ENCODE assay signal across 11 mouse cellular contexts in genomic region chr4:105107943-105108640, GRCm38 (mm10). TPM values are rescaled to one million over a fixed set of nuclear protein-coding genes. Genes with fewer than 3 reads are reported as not detected.
DNase-seq lines count a peak whose midpoint lies in the region; ATAC-seq lines count a peak whose summit lies in the region.
"Had no signal": no experiment of that assay in that cellular context is flagged by ENCODE, and none has a peak within 500 bp of the region (broad histone marks: within the 10 kb centered on the region; RNA-seq: fewer than 3 reads in every experiment).

No protein-coding gene starts in this region.

- intact Hi-C loops in heart, postnatal 14 days (cut with DNase I): loop anchor here (5.0 kb wide), 1 partner anchor 71 kb away; no protein-coding TSS in a partner anchor

- no peaks in the 10 kb centered on the region for H3K36me3 ChIP-seq in heart, embryonic 14.5 days (ENCODE audit: control insufficient read depth, insufficient read depth, low read length)
- H3K36me3 ChIP-seq in neural tube, embryonic 12.5 days: no peaks in the 10 kb centered on the region

- peak overlapping the region; percentile 35 to 69; a peak in 3 of 4 replicates for H3K4me3 ChIP-seq in heart, embryonic 14.5 days (ENCODE audit: control insufficient read depth in 1 of 2, insufficient read depth in 1 of 2, low read depth in 1 of 2, low read length in 2 of 2)
- H3K4me3 ChIP-seq in neural tube, embryonic 12.5 days: no peak overlapping the region

- no peaks in the 10 kb centered on the region for H3K9me3 ChIP-seq in heart, embryonic 14.5 days (ENCODE audit: control insufficient read depth, low read length)
- H3K9me3 ChIP-seq in neural tube, embryonic 12.5 days: no peaks in the 10 kb centered on the region
- H3K9me3 ChIP-seq: megakaryocyte, embryonic 14.5 days had no signal

- no peaks in the 10 kb centered on the region for H3K27me3 ChIP-seq in heart, embryonic 14.5 days (ENCODE audit: control insufficient read depth, insufficient read depth, low read length)
- H3K27me3 ChIP-seq in neural tube, embryonic 12.5 days (replicated peaks): no peaks in the 10 kb centered on the region

- H3K9ac ChIP-seq in heart, embryonic 14.5 days (ENCODE audit: low read length): peak overlapping the region; percentile 94
- no peak overlapping the region for H3K9ac ChIP-seq in neural tube, embryonic 12.5 days

- peaks cover 7 to 13% of the 10 kb centered on the region in 2 experiments for H3K4me1 ChIP-seq in heart, embryonic 14.5 days (ENCODE audit: control insufficient read depth in 2 of 2, insufficient read depth in 2 of 2, low read length in 2 of 2)
- no peaks in the 10 kb centered on the region for H3K4me1 ChIP-seq in neural tube, embryonic 12.5 days

- peak overlapping the region; percentile 64 to 95 for H3K27ac ChIP-seq in heart, embryonic 14.5 days (replicated peaks in 1 of 2; ENCODE audit: control insufficient read depth in 1 of 2, insufficient read depth in 1 of 2, low read depth in 2 of 2, low read length in 2 of 2)
- H3K27ac ChIP-seq in neural tube, embryonic 12.5 days: no peak overlapping the region

- H3K4me2 ChIP-seq in heart, embryonic 14.5 days (ENCODE audit: low read length): peak overlapping the region; percentile 79
- 0 out of 2 replicates have a peak overlapping the region, but pooled peaks have one; percentile 93 for H3K4me2 ChIP-seq in neural tube, embryonic 12.5 days (replicated peaks)

- ATAC-seq in heart, embryonic 14.5 days (ENCODE audit: insufficient number of reproducible peaks, insufficient read depth, low FRiP score, low read depth): no peak
- ATAC-seq in neural tube, embryonic 12.5 days (ENCODE audit: low FRiP score, low read depth): no peak

- 37% methylated on average over 12 of the region's 12 CpGs for WGBS in heart, embryonic 14.5 days
- WGBS in neural tube, embryonic 12.5 days: 72% methylated on average over 12 of the region's 12 CpGs

- DNase-seq in heart, postnatal 14 days: no peak
- no peak for DNase-seq in neural tube, embryonic 10.5 days (ENCODE audit: extremely low spot score, low spot score)
- DNase-seq in kidney, postnatal 14 days: peak; percentile 13
- DNase-seq in ovary, postnatal 14 days (ENCODE audit: low spot score): no peak
- no peak for DNase-seq in embryo, embryonic 10.5 days (ENCODE audit: low spot score)
- DNase-seq: cerebellum, adult 9-11 months; right cerebral cortex, adult 18-20 months; thymus, postnatal 4 days had no signal

RNA-seq across cellular contexts. Expression of gene Prkaa2, which starts 1.6 kb away (rescaled TPM):
- polyA plus RNA-seq in heart, embryonic 14.5 days (2014; fragmentation: Nextera tagmentation; extraction: Ambion mirVana): 63.0 and 67.7 TPM in 2 replicates
- total RNA-seq in heart, postnatal 14 days (2021): 10 to 100 TPM; 66.3 to 68.0 TPM
- 6.5 and 6.8 TPM in 2 replicates for polyA plus RNA-seq in neural tube, embryonic 12.5 days (2016; fragmentation: Nextera tagmentation; extraction: Ambion mirVana)

RNA-seq across cellular contexts. Expression of gene Plpp3, which starts 49.1 kb away (rescaled TPM):
- polyA plus RNA-seq in heart, embryonic 14.5 days (2014; fragmentation: Nextera tagmentation; extraction: Ambion mirVana): 32.0 and 32.8 TPM in 2 replicates
- 10 to 100 TPM; 78.5 to 81.2 TPM for total RNA-seq in heart, postnatal 14 days (2021)
- 55.7 and 57.7 TPM in 2 replicates for polyA plus RNA-seq in neural tube, embryonic 12.5 days (2016; fragmentation: Nextera tagmentation; extraction: Ambion mirVana)
